Mouse (Mus musculus): ENCODE results near the gene Ugt1a6a. TPM values are rescaled to one million over a fixed set of nuclear protein-coding genes. Genes with fewer than 3 reads are reported as not detected.
"Not testable (repeated sequence)": the region's sequence is repeated elsewhere in the genome, so short reads cannot be mapped to it uniquely, and the experiment has no call there.

Gene Ugt1a6a
- polyA plus RNA-seq, 1 experiment from 2014 or later = 3.2 TPM

GRCm38 (mm10) chr1:88225301-88225700, 90.7 kb downstream of the Ugt1a6a start:
- not testable (repeated sequence) for ATAC-seq (ENCODE audit: borderline replicate concordance, extremely low read depth, low FRiP score, low TSS enrichment); H3K4me3 ChIP-seq; H3K9ac ChIP-seq; H3K36me3 ChIP-seq; H3K4me1 ChIP-seq; H3K27me3 ChIP-seq; H3K4me2 ChIP-seq; H3K27ac ChIP-seq
- 35% methylated on average over 2 of the region's 2 CpGs for WGBS
- peaks cover 29% of the 10 kb centered on the region; the same call in 1 of the 2 replicates for H3K9me3 ChIP-seq

GRCm38 (mm10) chr1:88225741-88226140, 91.1 kb downstream of the Ugt1a6a start:
- Histone ChIP-seq H3K27me3 (no peaks in the 10 kb centered on the region), H3K4me2 (no peak overlapping the region), H3K4me1 (no peaks in the 10 kb centered on the region), H3K9ac (no peak overlapping the region), H3K4me3 (no peak overlapping the region), H3K36me3 (no peaks in the 10 kb centered on the region), H3K9me3 (peaks cover 29% of the 10 kb centered on the region; the same call in 1 of the 2 replicates), H3K27ac (no peak overlapping the region)
- no peak for ATAC-seq (ENCODE audit: borderline replicate concordance, extremely low read depth, low FRiP score, low TSS enrichment)

GRCm38 (mm10) chr1:88226670-88227379, 92.2 kb downstream of the Ugt1a6a start, which contains the start of gene Mroh2a:
Mroh2a (plus strand) TSS chr1:88226986.
- Histone ChIP-seq H3K27me3 (no peaks in the 10 kb centered on the region), H3K4me1 (no peaks in the 10 kb centered on the region), H3K4me3 (no peak within 1 kb of the TSS), H3K9ac (no peak within 1 kb of the TSS), H3K4me2 (no peak within 1 kb of the TSS), H3K27ac (no peak within 1 kb of the TSS), H3K36me3 (no peaks in the 10 kb centered on the region), H3K9me3 (peaks cover 29% of the 10 kb centered on the region; the same call in 1 of the 2 replicates)
- ATAC-seq (ENCODE audit: borderline replicate concordance, extremely low read depth, low FRiP score, low TSS enrichment) = no peak
- WGBS = 44% methylated on average over 5 of the region's 5 CpGs

- Histone ChIP-seq H3K27me3 (no peaks in the 10 kb centered on the region), H3K9me3 (peaks cover 29% of the 10 kb centered on the region; the same call in 1 of the 2 replicates), H3K36me3 (no peaks in the 10 kb centered on the region), H3K4me2 (no peak overlapping the region), H3K9ac (no peak overlapping the region), H3K4me1 (no peaks in the 10 kb centered on the region), H3K4me3 (no peak overlapping the region), H3K27ac (no peak overlapping the region)
- 50% methylated on average over 2 of the region's 2 CpGs for WGBS
- ATAC-seq (ENCODE audit: borderline replicate concordance, extremely low read depth, low FRiP score, low TSS enrichment) = no peak
Observed at GRCm38 (mm10) chr1:88227482-88227881, 92.9 kb downstream of the Ugt1a6a start.

GRCm38 (mm10) chr1:88228121-88228520, 93.5 kb downstream of the Ugt1a6a start:
- 69% methylated on average over 7 of the region's 7 CpGs for WGBS
- Histone ChIP-seq H3K4me3 (no peak overlapping the region), H3K4me2 (no peak overlapping the region), H3K36me3 (no peaks in the 10 kb centered on the region), H3K4me1 (no peaks in the 10 kb centered on the region), H3K9ac (no peak overlapping the region), H3K27ac (no peak overlapping the region), H3K27me3 (no peaks in the 10 kb centered on the region), H3K9me3 (peaks cover 33% of the 10 kb centered on the region; the same call in 1 of the 2 replicates)
- 0 out of 2 replicates have a peak, but pooled peaks have one; percentile 4 for ATAC-seq (ENCODE audit: borderline replicate concordance, extremely low read depth, low FRiP score, low TSS enrichment)

- ATAC-seq (ENCODE audit: borderline replicate concordance, extremely low read depth, low FRiP score, low TSS enrichment) = no peak
- 74% methylated on average over 3 of the region's 3 CpGs for WGBS
- Histone ChIP-seq H3K9ac (no peak overlapping the region), H3K27ac (no peak overlapping the region), H3K9me3 (peaks cover 39% of the 10 kb centered on the region; the same call in 1 of the 2 replicates), H3K27me3 (no peaks in the 10 kb centered on the region), H3K36me3 (no peaks in the 10 kb centered on the region), H3K4me3 (no peak overlapping the region), H3K4me1 (no peaks in the 10 kb centered on the region), H3K4me2 (no peak overlapping the region)
Observed at GRCm38 (mm10) chr1:88229566-88229965, 95.0 kb downstream of the Ugt1a6a start.

- 77% methylated on average over 5 of the region's 5 CpGs for WGBS
- Histone ChIP-seq H3K4me3 (no peak overlapping the region), H3K27ac (no peak overlapping the region), H3K9me3 (peaks cover 41% of the 10 kb centered on the region; the same call in 1 of the 2 replicates), H3K4me2 (no peak overlapping the region), H3K4me1 (no peaks in the 10 kb centered on the region), H3K36me3 (no peaks in the 10 kb centered on the region), H3K27me3 (no peaks in the 10 kb centered on the region), H3K9ac (no peak overlapping the region)
- ATAC-seq (ENCODE audit: borderline replicate concordance, extremely low read depth, low FRiP score, low TSS enrichment) = no peak
Observed at GRCm38 (mm10) chr1:88229986-88230385, 95.4 kb downstream of the Ugt1a6a start.

- Histone ChIP-seq H3K27me3 (no peaks in the 10 kb centered on the region), H3K4me1 (no peaks in the 10 kb centered on the region), H3K9ac (no peak overlapping the region), H3K36me3 (no peaks in the 10 kb centered on the region), H3K4me3 (no peak overlapping the region), H3K27ac (no peak overlapping the region), H3K4me2 (no peak overlapping the region), H3K9me3 (peaks cover 43% of the 10 kb centered on the region; the same call in 1 of the 2 replicates)
- ATAC-seq (ENCODE audit: borderline replicate concordance, extremely low read depth, low FRiP score, low TSS enrichment) = no peak
- WGBS = 68% methylated on average over 7 of the region's 7 CpGs
Observed at GRCm38 (mm10) chr1:88230421-88230820, 95.8 kb downstream of the Ugt1a6a start.

- Histone ChIP-seq H3K4me3 (no peak overlapping the region), H3K36me3 (no peaks in the 10 kb centered on the region), H3K9ac (no peak overlapping the region), H3K9me3 (peaks cover 42% of the 10 kb centered on the region; the same call in 1 of the 2 replicates), H3K4me2 (no peak overlapping the region), H3K4me1 (no peaks in the 10 kb centered on the region), H3K27ac (no peak overlapping the region), H3K27me3 (no peaks in the 10 kb centered on the region)
- no peak for ATAC-seq (ENCODE audit: borderline replicate concordance, extremely low read depth, low FRiP score, low TSS enrichment)
- 70% methylated on average over 6 of the region's 6 CpGs for whole genome bisulfite sequencing
Observed at GRCm38 (mm10) chr1:88230981-88231802, 96.6 kb downstream of the Ugt1a6a start.

- Histone ChIP-seq H3K4me1 (no peaks in the 10 kb centered on the region), H3K9me3 (peaks cover 34% of the 10 kb centered on the region; the same call in 1 of the 2 replicates), H3K4me3 (no peak overlapping the region), H3K36me3 (no peaks in the 10 kb centered on the region), H3K27me3 (no peaks in the 10 kb centered on the region), H3K4me2 (no peak overlapping the region), H3K9ac (no peak overlapping the region), H3K27ac (no peak overlapping the region)
- ATAC-seq (ENCODE audit: borderline replicate concordance, extremely low read depth, low FRiP score, low TSS enrichment) = no peak
- WGBS = 64% methylated on average over 7 of the region's 7 CpGs
Observed at GRCm38 (mm10) chr1:88231803-88232499, 97.3 kb downstream of the Ugt1a6a start.

- no peaks in the 10 kb centered on the region for H3K4me1 ChIP-seq
- H3K36me3 ChIP-seq = no peaks in the 10 kb centered on the region
- H3K27ac ChIP-seq = no peak overlapping the region
- ATAC-seq (ENCODE audit: borderline replicate concordance, extremely low read depth, low FRiP score, low TSS enrichment) = no peak
- peaks cover 27% of the 10 kb centered on the region; the same call in 1 of the 2 replicates for H3K9me3 ChIP-seq
- 50% methylated on average over 3 of the region's 3 CpGs for whole genome bisulfite sequencing
- H3K4me2 ChIP-seq = no peak overlapping the region
- no peak overlapping the region for H3K4me3 ChIP-seq
- H3K9ac ChIP-seq = no peak overlapping the region
- H3K27me3 ChIP-seq = no peaks in the 10 kb centered on the region
Observed at GRCm38 (mm10) chr1:88232664-88233380, 98.2 kb downstream of the Ugt1a6a start.

Data from lung, embryonic 15.5 days (tissue).